Mouse (Mus musculus): ENCODE data around the gene Nxn. TPM values are rescaled to one million over a fixed set of nuclear protein-coding genes. Genes with fewer than 3 reads are reported as not detected.

Nxn gene
- polyA plus RNA-seq, 1 experiment from 2014 or later: 77.6 TPM

DNA sequence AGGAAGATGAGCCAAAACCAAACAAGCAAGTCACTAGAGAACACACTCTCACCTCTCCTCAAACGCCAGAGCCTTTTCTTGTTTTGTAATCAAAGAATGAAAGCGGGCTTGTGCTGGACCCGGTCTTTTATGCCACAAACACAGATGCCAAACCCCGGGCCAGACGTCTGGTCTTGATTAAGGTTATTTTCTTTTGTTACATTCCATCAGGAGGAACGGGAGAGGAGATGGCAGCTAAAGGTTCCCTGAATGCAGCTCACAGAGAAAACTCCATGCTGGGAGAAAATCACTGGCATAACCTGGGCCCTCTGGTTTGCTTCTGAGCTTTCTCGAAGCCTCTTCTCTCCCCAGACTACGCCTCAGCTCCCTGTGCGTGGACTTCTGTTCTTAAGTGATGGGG, 55.9 kb downstream of the Nxn start:
- 0 out of 2 replicates have a peak, but pooled peaks cover 3% of the 10 kb centered on the region for H3K36me3 ChIP-seq
- peak overlapping the region; percentile 55; the same call in 1 of the 2 replicates for H3K9ac ChIP-seq
- peak overlapping the region; percentile 41 for H3K4me2 ChIP-seq
- peak overlapping the region; percentile 94 for H3K27ac ChIP-seq
- H3K9me3 ChIP-seq: no peaks in the 10 kb centered on the region
- H3K4me3 ChIP-seq: no peak overlapping the region
- 20% methylated on average over 9 of the region's 9 CpGs for WGBS
- H3K4me1 ChIP-seq: peaks cover 65% of the 10 kb centered on the region
- H3K27me3 ChIP-seq: no peaks in the 10 kb centered on the region
- ATAC-seq (ENCODE audit: insufficient number of reproducible peaks, insufficient read depth, low FRiP score, low TSS enrichment, low read depth): no peak

DNA sequence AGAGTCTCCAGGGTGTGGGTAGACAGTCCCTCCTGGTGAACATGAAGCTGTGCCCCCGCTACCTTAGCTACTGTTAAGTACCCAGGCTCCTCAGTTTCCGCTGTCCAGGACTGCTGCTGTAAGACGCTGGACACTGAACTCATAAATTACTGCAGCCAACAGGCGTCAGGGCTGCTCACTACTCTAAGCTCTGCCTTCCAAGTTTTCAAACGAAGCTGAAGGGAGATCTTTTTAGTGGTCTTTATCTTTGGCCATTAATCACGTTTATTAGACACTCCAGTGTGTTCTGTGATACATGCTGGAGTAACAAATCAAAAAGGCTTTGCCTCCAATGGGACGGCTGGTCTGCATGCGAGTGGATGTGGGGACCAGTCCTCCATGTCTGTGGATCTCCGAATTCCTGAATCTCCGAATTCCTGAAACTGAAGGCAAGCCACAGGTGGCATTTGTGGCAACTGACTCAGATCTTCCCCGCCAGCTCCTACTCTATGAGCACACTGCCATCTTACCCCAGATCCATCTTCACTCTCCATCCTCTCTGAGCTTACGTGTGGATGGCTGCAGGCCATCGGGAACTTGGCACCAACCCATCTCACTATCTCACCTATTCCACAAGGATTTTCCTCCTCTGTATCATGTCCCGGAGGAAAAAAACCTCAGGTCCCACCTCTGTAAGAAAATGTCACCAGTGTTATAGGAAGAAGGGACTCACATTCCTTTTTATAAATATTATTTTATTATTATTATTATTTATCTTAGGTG, 56.9 kb downstream of the Nxn start:
- H3K36me3 ChIP-seq: 0 out of 2 replicates have a peak, but pooled peaks cover 3% of the 10 kb centered on the region
- H3K4me1 ChIP-seq: peaks cover 69% of the 10 kb centered on the region
- ATAC-seq (ENCODE audit: insufficient number of reproducible peaks, insufficient read depth, low FRiP score, low TSS enrichment, low read depth): no peak
- no peak overlapping the region for H3K9ac ChIP-seq
- H3K27ac ChIP-seq: peak overlapping the region; percentile 94
- no peaks in the 10 kb centered on the region for H3K9me3 ChIP-seq
- no peaks in the 10 kb centered on the region for H3K27me3 ChIP-seq
- WGBS: 72% methylated on average over 14 of the region's 14 CpGs
- H3K4me3 ChIP-seq: no peak overlapping the region
- H3K4me2 ChIP-seq: no peak overlapping the region

DNA sequence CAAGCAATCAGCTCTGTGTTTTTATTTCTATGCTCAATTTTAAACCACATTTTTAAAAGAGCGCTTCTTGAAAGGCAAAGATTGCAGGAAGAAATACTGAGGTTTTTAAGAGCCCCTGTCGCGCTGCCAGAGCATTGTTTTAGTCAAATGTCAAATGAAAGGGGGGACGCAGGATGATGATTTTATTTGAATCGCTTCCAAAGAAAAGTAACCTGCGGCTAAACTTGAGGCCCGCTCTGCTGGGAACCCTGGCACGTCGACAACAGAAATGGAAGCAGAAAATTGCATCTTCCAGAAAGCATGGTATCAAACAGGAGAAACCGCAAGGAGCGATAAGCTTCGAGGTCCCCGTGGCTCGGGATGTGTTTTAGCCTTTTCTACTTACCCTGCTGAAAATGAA, 57.8 kb downstream of the Nxn start:
- 19% methylated on average over 14 of the region's 14 CpGs for WGBS
- peak overlapping the region; percentile 94 for H3K27ac ChIP-seq
- 0 out of 2 replicates have a peak, but pooled peaks cover under 1% of the 10 kb centered on the region for H3K36me3 ChIP-seq
- H3K4me1 ChIP-seq: peaks cover 72% of the 10 kb centered on the region
- H3K27me3 ChIP-seq: no peaks in the 10 kb centered on the region
- no peaks in the 10 kb centered on the region for H3K9me3 ChIP-seq
- peak overlapping the region; percentile 31 for H3K4me2 ChIP-seq
- no peak for ATAC-seq (ENCODE audit: insufficient number of reproducible peaks, insufficient read depth, low FRiP score, low TSS enrichment, low read depth)
- H3K9ac ChIP-seq: no peak overlapping the region
- no peak overlapping the region for H3K4me3 ChIP-seq

DNA sequence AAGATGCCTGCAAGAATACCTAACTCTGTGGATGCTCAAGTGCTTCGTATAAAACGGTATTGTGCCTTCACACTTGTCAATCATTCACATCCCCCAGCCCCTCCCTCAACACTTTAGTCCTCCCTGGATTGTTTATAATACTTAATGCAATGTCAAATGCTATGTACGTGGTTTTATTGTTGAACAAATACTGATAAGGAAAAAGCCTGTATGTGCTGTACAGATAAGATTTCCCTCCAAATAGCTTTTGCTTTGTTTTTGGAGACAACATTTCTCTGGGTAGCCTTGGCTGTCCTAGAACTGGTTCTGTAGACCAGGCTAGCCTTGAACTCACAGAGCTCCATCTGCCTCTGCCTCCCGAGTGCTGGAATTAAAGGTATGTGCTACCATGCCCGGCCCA, 59.1 kb downstream of the Nxn start:
- peaks cover 80% of the 10 kb centered on the region for H3K4me1 ChIP-seq
- H3K9ac ChIP-seq: no peak overlapping the region
- H3K27me3 ChIP-seq: no peaks in the 10 kb centered on the region
- no peak for ATAC-seq (ENCODE audit: insufficient number of reproducible peaks, insufficient read depth, low FRiP score, low TSS enrichment, low read depth)
- 54% methylated on average over 5 of the region's 5 CpGs for WGBS
- no peak overlapping the region for H3K4me2 ChIP-seq
- no peak overlapping the region for H3K4me3 ChIP-seq
- no peaks in the 10 kb centered on the region for H3K9me3 ChIP-seq
- peak overlapping the region; percentile 94 for H3K27ac ChIP-seq
- H3K36me3 ChIP-seq: no peaks in the 10 kb centered on the region

DNA sequence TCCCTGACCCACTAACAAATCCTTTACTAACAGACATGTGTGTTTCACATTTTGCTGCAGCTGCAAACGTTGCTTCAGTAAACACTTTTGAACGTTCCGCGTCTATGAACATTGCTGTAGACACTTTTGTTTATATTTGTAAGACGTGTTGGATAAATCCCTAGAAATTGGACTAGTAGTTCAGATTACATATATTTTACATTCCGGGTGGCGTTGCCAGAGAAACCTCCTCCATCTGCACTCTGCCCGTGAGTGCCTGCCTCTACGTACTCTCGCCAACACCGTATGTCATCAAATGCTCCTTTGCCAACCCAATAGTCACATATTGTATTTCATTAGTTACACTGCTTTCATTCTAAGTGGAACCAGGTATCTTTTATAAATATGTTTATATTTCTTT, 59.8 kb downstream of the Nxn start:
- no peaks in the 10 kb centered on the region for H3K9me3 ChIP-seq
- peak overlapping the region; percentile 16 for H3K4me2 ChIP-seq
- no peaks in the 10 kb centered on the region for H3K27me3 ChIP-seq
- peak overlapping the region; percentile 94 for H3K27ac ChIP-seq
- no peaks in the 10 kb centered on the region for H3K36me3 ChIP-seq
- ATAC-seq (ENCODE audit: insufficient number of reproducible peaks, insufficient read depth, low FRiP score, low TSS enrichment, low read depth): no peak
- no peak overlapping the region for H3K4me3 ChIP-seq
- H3K9ac ChIP-seq: no peak overlapping the region
- H3K4me1 ChIP-seq: peaks cover 84% of the 10 kb centered on the region
- 38% methylated on average over 11 of the region's 11 CpGs for WGBS

DNA sequence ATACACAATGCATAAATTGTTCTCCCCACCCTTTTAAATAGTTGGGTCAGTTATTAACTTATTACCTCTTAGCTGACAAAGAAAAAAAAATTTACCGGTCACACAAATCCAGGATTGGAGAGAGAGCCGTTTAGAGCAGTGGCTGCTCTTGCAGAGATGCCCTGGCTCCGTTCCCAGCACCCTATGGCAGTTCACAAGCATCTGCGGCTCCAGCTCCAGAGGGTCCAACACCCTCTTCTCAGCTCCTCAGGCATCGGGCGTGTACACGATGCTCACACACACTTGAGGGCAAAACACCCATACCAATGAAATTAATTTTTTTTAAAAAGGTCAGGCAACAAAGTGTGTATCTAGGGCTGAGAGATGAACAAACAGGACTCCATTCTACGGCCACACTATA, 60.3 kb downstream of the Nxn start:
- WGBS: 72% methylated on average over 8 of the region's 8 CpGs

DNA sequence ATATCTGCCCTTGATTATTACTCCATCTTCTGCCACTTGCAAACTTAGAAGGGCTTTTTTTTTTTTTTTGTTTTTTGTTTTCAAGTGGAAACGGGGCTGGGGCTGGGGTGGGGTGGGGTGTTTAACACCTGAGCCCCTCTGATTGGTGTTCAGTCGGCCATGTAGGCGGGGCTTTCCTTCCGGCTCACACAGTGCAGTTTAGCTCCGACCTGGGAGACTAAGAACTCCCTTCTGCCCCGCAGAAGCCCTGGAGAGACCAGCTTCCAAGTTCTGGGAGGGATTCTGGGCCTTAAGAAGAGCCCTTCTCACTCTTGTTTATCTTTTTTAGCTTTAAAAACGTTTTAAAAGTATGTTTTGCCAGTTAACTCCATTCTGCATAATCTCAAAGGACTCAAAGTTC, 61.2 kb downstream of the Nxn start:
- H3K27me3 ChIP-seq: no peaks in the 10 kb centered on the region
- ATAC-seq (ENCODE audit: insufficient number of reproducible peaks, insufficient read depth, low FRiP score, low TSS enrichment, low read depth): no peak
- H3K4me1 ChIP-seq: peaks cover 78% of the 10 kb centered on the region
- no peaks in the 10 kb centered on the region for H3K9me3 ChIP-seq
- H3K4me2 ChIP-seq: peak overlapping the region; percentile 40
- H3K36me3 ChIP-seq: no peaks in the 10 kb centered on the region
- 2% methylated on average over 7 of the region's 7 CpGs for WGBS
- 0 out of 2 replicates have a peak overlapping the region, but pooled peaks have one; percentile 46 for H3K9ac ChIP-seq
- H3K27ac ChIP-seq: peak overlapping the region; percentile 94
- H3K4me3 ChIP-seq: no peak overlapping the region

More for the DNA sequence above, 60.3 kb downstream of the Nxn start:
- peak overlapping the region; percentile 94 for H3K27ac ChIP-seq
- H3K9ac ChIP-seq: no peak overlapping the region
- peaks cover 83% of the 10 kb centered on the region for H3K4me1 ChIP-seq
- no peaks in the 10 kb centered on the region for H3K9me3 ChIP-seq
- H3K4me3 ChIP-seq: no peak overlapping the region
- ATAC-seq (ENCODE audit: insufficient number of reproducible peaks, insufficient read depth, low FRiP score, low TSS enrichment, low read depth): no peak
- no peaks in the 10 kb centered on the region for H3K36me3 ChIP-seq
- no peaks in the 10 kb centered on the region for H3K27me3 ChIP-seq
- H3K4me2 ChIP-seq: peak overlapping the region; percentile 40

DNA sequence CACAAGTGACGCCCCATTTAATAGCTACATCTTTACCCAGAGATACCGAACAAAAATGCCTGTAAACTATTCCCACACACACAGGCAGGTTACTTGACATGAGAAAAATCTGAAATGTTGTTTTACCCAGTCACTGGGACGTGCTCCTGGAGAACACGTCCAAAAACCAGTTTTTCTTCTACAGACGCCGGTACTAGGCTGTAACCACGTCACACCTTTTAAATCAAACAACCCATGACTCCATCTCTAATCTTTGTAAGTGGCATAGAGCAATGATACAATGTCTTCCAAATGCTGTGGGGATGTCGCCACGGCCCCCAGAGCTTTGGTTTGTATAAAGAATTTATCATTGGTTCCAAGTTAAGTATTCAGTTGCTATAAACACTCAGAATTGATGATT, 61.7 kb downstream of the Nxn start:
- Histone ChIP-seq H3K27me3 (no peaks in the 10 kb centered on the region), H3K4me3 (no peak overlapping the region), H3K4me1 (peaks cover 78% of the 10 kb centered on the region), H3K36me3 (no peaks in the 10 kb centered on the region), H3K27ac (peak overlapping the region; percentile 94), H3K4me2 (peak overlapping the region; percentile 40; the same call in 1 of the 2 replicates), H3K9me3 (no peaks in the 10 kb centered on the region), H3K9ac (no peak overlapping the region)
- no peak for ATAC-seq (ENCODE audit: insufficient number of reproducible peaks, insufficient read depth, low FRiP score, low TSS enrichment, low read depth)
- WGBS: 46% methylated on average over 9 of the region's 9 CpGs

DNA sequence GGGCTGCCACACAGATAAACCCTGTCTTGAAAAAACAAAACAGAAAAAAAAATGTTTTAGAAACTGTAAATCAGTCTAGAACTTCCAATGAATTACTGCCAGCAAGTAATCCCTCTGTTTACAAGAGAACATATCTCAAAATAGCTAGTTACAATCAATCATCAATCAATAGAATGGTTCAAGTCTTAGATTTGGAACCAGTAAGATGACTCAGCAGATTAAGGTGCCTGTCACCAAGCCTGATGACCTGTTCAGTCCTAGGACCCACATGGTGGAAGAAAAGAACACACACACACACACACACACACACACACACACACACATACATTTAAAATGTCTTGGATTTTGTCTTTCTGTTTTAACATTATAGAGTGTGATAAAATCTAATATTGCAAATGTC, 62.7 kb downstream of the Nxn start:
- no peak overlapping the region for H3K4me2 ChIP-seq
- peak overlapping the region; percentile 94; the same call in 1 of the 2 replicates for H3K27ac ChIP-seq
- no peak overlapping the region for H3K9ac ChIP-seq
- H3K27me3 ChIP-seq: no peaks in the 10 kb centered on the region
- no peaks in the 10 kb centered on the region for H3K36me3 ChIP-seq
- H3K4me1 ChIP-seq: peaks cover 73% of the 10 kb centered on the region
- ATAC-seq (ENCODE audit: insufficient number of reproducible peaks, insufficient read depth, low FRiP score, low TSS enrichment, low read depth): no peak
- no peak overlapping the region for H3K4me3 ChIP-seq
- H3K9me3 ChIP-seq: no peaks in the 10 kb centered on the region

DNA sequence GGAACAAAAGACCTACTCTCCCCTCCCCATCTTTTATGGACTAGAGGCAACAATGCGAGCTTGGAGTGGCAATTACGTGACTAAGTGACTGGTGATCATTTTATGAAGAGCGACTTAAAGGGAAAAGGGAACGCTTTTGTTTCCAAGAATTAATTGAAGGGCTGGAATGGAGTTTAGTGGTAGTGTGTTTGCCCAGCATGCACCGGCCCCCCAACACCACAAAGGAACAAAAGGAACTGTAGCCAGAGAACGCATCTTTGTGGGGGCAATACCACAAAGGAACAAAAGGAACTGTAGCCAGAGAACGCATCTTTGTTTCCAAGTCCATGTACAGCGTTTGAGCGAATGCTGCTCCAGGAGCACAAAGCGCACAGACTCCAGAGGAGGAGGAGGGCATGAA, 64.0 kb downstream of the Nxn start:
- no peak for ATAC-seq (ENCODE audit: insufficient number of reproducible peaks, insufficient read depth, low FRiP score, low TSS enrichment, low read depth)
- 0 out of 2 replicates have a peak overlapping the region, but pooled peaks have one; percentile 28 for H3K27ac ChIP-seq
- WGBS: 80% methylated on average over 10 of the region's 10 CpGs
- no peak overlapping the region for H3K4me2 ChIP-seq
- peaks cover 72% of the 10 kb centered on the region for H3K4me1 ChIP-seq
- H3K9me3 ChIP-seq: no peaks in the 10 kb centered on the region
- H3K4me3 ChIP-seq: no peak overlapping the region
- no peaks in the 10 kb centered on the region for H3K36me3 ChIP-seq
- H3K27me3 ChIP-seq: no peaks in the 10 kb centered on the region
- H3K9ac ChIP-seq: no peak overlapping the region

DNA sequence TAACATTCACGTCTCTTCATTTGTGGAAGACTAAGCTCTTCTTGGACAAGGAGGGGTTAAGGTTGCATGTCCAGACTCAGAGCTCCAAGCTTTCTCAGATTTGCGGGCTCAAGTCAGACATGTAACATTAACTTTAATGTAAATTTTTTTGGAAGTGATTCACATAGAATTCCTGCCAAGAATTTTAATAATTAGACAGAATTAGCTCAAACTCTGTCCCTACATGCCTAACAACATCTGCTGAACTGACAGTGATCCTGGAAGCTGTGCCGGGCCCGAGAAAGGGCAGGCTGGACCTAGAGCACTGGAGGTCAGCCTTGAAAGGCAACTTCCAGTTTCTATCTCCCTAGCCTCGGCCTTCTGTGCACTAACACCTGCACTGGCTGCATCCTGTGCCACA, 66.7 kb downstream of the Nxn start:
- H3K4me1 ChIP-seq: peaks cover 68% of the 10 kb centered on the region
- no peak for ATAC-seq (ENCODE audit: insufficient number of reproducible peaks, insufficient read depth, low FRiP score, low TSS enrichment, low read depth)
- H3K9me3 ChIP-seq: no peaks in the 10 kb centered on the region
- no peaks in the 10 kb centered on the region for H3K36me3 ChIP-seq
- H3K27ac ChIP-seq: peak overlapping the region; percentile 72
- 31% methylated on average over 5 of the region's 5 CpGs for WGBS
- no peak overlapping the region for H3K4me2 ChIP-seq
- H3K9ac ChIP-seq: peak overlapping the region; percentile 7; the same call in 1 of the 2 replicates
- no peak overlapping the region for H3K4me3 ChIP-seq
- H3K27me3 ChIP-seq: no peaks in the 10 kb centered on the region

Measured in embryonic facial prominence, embryonic 13.5 days (tissue).